Mouse (Mus musculus): ENCODE results near the gene Boc.

- TF ChIP-seq CTCF (IDR thresholded peaks at IDR 0.05) (no peak), POLR2A (IDR thresholded peaks at IDR 0.05; ENCODE audit: insufficient read depth, low read depth, low read length) (no peak), EP300 (IDR thresholded peaks at IDR 0.05; ENCODE audit: insufficient read depth, low read depth, low read length) (no peak)
Observed at GRCm38 (mm10) chr16:44527218-44527905, 31.3 kb downstream of the Boc start.

All from heart, adult 2 months (tissue).